Mouse (Mus musculus) testis, postnatal 14 days (tissue): ENCODE measurements around the gene Hps5.
"Not testable (repeated sequence)": the region's sequence is repeated elsewhere in the genome, so short reads cannot be mapped to it uniquely, and the experiment has no call there.

Experiments used
- DNase-seq: peaks from one replicate; pipeline ENCODE4 v3.0.0; 2021; ENCODE audit warnings: low spot score

Gene Hps5

DNA sequence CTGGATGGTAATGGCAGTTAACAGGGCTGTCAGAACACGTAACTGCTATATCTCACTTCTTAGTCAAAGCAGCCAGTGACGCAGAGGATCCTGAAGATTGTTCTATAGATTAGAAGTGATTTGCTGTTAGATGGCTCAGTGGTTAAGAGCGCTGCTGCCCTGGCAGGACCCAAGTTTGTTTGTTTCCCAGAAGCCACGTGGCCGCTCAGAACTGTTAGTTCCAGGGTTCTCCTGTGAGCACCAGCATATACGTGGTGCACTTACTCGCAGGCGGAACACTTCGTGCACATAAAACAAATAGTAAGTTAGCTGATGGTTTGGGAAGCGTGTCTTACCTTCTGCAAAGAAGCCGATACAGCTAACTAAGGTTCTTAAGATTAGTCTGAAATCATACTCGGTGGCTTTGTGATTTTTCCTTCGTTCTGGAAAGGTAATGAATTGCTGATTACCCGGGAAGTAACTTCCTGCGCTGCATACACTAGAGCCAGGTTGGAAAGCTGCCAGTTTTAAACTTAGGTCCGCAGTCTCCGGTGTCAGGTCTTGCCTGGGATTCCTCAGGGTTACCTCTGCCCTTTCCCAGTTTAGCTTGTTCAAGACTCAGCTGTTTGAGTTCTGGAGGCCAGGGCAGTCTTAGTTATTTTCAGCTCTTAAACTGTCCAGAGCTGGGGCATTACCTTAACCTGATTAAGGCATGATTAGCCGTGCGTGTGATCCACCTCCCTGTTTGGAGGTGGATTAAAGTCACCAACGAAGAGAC is 31.4 kb upstream of the Hps5 start:
- no peak for DNase-seq

- DNase-seq: not testable (repeated sequence)
Measured at GRCm38 (mm10) chr7:46820876-46821632, 25.2 kb upstream of the Hps5 start.

GRCm38 (mm10) chr7:46814012-46814411 is 18.1 kb upstream of the Hps5 start:
- DNase-seq: no peak

- DNase-seq: no peak
Measured at GRCm38 (mm10) chr7:46810325-46810724, 14.5 kb upstream of the Hps5 start.

DNA sequence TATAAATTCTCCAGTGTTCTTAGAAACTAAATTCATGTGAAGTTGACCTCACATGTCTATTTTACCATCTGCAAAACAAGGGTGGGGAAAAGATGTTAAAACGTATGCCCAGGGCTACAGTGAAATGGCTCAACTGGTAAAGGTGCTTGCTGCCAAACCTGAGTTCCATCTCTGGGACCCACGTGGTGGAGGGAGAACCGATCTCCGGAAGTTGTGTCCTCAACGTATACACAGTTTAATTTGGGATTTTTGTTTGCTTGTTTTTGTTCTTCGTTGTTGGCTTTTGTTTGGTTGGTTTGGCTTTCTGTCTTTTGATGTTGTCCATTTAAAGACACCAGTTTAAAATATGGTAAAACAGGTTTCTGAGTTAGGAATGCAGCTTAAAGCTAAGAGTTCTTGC is 915 bp upstream of the Hps5 start:
- no peak for DNase-seq

GRCm38 (mm10) chr7:46796206-46796679 is 379 bp upstream of the Hps5 start:
- no peak for DNase-seq

- no peak for DNase-seq
Measured at GRCm38 (mm10) chr7:46793871-46794270, 2.0 kb downstream of the Hps5 start.

DNA sequence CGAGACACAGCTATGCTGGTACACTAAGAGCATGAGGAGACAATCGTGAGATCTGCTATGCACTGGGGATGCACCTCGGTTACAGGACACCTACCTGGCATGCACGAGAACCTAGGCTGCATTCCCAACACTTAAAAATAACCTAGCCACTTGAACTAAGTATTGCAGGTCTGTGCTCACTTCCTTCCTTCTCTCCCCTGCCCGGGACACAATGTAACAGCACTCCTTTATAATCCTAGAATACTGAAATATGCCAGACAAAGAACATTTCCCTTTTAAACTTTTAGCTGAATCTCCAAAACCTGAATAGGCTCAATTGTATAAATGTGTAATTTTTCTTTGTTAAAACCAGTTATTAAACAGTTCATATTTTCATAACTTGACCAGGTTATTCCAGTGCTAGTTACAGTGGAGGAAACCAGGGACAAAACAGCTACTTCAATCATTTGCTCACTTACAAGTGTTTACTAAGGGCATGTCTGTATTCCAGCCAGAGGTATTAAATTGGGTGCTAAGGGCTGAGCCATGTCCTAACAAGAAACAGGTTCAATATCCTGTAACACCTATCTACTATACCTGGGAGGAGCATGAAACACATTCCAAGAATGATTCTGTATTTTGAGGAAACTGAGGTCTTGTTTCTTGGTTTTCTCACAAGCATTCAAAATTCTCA is 6.6 kb downstream of the Hps5 start:
- no peak for DNase-seq

DNA sequence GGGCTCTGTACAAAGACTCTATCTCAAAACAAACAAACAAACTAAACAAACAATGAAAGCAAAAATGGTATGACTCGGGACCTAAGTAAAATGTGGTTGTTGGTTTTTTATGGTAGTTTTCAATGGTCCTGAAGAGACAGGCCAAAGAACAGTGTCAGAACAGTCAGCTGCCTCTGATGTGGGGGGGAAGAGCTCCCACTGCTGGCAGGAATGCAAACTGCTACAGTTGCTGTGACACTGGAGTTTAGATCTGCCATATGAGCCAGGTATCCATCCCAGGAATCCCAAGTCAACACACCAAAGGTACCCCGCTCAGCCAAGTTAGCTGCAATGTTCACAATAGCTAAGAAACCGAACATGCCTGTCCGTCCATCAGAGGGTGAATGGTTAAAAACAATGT is 25.2 kb downstream of the Hps5 start:
- no peak for DNase-seq

GRCm38 (mm10) chr7:46768451-46768850 is 27.4 kb downstream of the Hps5 start:
- no peak for DNase-seq

DNA sequence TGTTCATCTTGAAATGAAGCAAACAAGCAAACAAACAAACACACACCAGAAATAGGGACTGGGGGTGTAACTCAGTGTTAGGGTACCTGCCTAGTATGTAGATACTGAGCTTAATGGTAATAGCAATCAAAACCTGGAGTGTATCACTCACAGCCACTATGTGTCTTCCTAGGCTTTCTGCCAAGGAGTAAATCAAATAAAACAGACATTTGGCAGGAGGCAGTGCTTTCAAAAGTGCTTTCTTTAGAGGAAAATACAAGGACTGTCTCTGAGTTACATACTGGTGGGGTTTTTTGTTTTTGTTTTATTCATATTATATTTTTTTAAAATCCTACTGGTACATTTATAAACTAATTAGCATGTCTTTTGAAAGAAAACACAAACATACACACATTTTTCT is 28.5 kb downstream of the Hps5 start:
- DNase-seq: no peak

GRCm38 (mm10) chr7:46764672-46765071 is 31.2 kb downstream of the Hps5 start:
- DNase-seq: no peak

DNA sequence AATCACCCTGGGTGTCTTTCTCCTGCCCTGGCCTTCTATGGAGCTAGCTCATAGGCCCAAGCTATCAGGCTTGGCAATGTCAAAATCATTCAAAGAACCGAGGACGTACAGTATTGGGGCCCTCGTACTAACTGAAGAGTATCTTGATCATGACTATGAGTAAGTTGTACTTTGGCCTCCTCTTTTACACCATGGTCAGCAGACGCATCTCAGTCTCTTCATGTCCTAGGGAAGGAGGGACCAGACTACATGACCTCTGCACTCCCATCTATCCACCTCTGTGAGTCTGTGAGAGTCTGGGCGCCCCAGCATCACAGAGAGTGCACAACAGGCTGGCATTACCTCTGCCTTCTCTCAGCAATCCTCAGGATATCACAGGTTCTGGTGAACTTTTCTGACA is 33.3 kb downstream of the Hps5 start:
- no peak for DNase-seq

GRCm38 (mm10) chr7:46761049-46761795 is 34.6 kb downstream of the Hps5 start:
- DNase-seq: no peak

- no peak for DNase-seq
Measured at GRCm38 (mm10) chr7:46751490-46751889, 44.4 kb downstream of the Hps5 start, which contains the start of gene Saa2. TSS of gene Saa2 (plus strand) at chr7:46751790.

GRCm38 (mm10) chr7:46748459-46748858 is 47.4 kb downstream of the Hps5 start:
- no peak for DNase-seq

GRCm38 (mm10) chr7:46746381-46746780 is 49.5 kb downstream of the Hps5 start:
- no peak for DNase-seq

DNA sequence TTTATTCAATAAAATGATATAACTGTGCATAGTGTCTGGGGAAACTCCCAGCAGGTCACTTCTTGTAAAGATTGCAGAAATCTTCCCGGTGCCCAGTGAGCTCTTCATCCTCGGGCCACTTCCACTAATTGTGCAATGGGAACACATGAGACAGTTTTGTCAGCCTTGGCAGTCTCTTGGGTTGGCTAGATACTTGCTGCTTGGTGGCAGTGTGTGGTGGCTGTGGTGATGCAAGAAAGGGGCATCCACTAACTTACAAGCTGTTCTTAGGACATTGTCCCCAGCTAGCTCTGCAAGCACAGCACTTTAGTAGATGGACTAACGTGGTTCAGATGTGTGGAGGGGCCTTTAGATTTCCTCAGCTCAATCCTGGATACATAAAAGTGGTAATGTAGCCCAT is 50.0 kb downstream of the Hps5 start:
- DNase-seq: no peak

- not testable (repeated sequence) for DNase-seq
Measured at GRCm38 (mm10) chr7:46742880-46743279, 53.0 kb downstream of the Hps5 start, which contains the start of gene Saa1. TSS of gene Saa1 (minus strand) at chr7:46742980.

DNA sequence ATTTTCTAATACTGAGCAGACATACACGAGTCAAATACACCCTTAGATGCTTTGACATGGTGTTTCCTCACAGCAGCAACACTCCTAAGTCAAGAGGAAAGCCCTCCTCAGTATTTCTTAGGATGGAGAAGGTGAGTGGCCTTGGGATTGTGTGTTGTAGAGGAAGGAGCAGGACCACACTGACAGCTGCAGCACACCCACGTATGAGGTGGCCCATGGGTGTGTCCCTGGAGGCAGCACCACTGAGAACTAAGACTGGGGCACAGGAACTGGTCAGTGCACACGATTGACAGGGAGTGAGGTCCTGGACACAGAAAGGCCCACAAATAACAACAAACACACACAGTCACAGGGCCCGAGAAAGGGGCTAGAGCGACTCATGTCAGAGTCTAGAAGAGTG is 55.8 kb downstream of the Hps5 start:
- not testable (repeated sequence) for DNase-seq

DNA sequence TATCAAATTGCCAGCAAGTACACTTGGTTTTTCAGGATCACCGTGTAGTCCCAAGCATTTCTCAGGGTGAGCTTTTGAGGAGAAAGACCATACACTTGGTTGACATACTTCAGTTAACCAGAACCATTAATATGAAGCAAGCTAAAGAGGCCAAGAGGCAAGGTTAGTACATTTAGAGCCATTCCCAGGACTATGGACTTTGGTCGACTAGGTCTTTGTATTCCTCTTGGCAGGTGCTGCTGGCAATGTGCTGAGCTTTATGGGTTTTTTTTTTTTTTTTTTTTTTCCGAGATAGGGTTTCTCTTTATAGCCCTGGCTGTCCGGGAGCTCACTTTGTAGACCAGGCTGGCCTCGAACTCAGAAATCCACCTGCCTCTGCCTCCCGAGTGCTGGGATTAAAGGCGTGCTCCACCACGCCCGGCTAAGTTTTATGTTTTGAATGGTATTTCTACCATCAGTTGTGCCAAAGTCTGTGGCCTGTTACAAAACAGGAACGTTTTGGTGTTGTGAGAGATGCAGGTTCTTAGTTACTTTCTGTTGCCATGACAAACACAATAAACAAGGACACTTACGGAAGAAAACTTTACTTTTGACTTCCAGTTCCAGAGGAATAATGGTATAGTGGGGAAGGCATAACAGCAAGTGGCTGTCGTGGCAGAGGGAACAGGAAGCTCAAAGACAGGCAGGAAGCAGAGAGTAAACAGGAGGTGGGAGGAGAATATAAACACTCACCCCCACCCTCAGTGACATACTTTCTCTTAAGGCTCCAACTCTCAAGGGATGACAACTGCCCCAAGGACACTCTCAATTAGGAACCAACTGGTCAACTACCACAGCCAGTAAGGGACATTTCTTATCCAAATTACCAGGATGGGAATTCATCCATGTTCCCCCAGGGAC is 57.1 kb downstream of the Hps5 start:
- no peak for DNase-seq
